Mouse (Mus musculus) heart, embryonic 12.5 days (tissue): ENCODE measurements around the gene Dnah17. TPM values are rescaled to one million over a fixed set of nuclear protein-coding genes. Genes with fewer than 3 reads are reported as not detected.

ENCODE experiments used
- ATAC-seq: fragments of 200-750 bp; cut with Nextera tagmentation; 2 replicates; pipeline ENCODE4 v1.8.0; 2017; ENCODE audit warnings: moderate TSS enrichment, moderate library complexity; ENCODE audit not compliant: insufficient number of reproducible peaks, low FRiP score
- H3K27ac ChIP-seq: fragments of 300-500 bp; sonication (generic); 2 replicates; pipeline ENCODE4 v1.5.1; 2016; ENCODE audit warnings: mild to moderate bottlenecking, moderate library complexity; ENCODE audit not compliant: poor library complexity, severe bottlenecking
- H3K27me3 ChIP-seq: fragments of 300-500 bp; sonication (generic); replicated peaks from 2 replicates; pipeline ENCODE4 v1.6.1; 2016; ENCODE audit warnings: mild to moderate bottlenecking, moderate library complexity
- H3K36me3 ChIP-seq: fragments of 300-500 bp; sonication (generic); 2 replicates; pipeline ENCODE4 v1.6.1; 2016; ENCODE audit warnings: mild to moderate bottlenecking, moderate library complexity
- H3K4me1 ChIP-seq: fragments of 300-500 bp; sonication (generic); replicated peaks from 2 replicates; pipeline ENCODE4 v1.6.1; 2016; ENCODE audit warnings: mild to moderate bottlenecking
- H3K4me2 ChIP-seq: fragments of 300-500 bp; sonication (generic); 2 replicates; pipeline ENCODE4 v1.6.1; 2016; ENCODE audit warnings: mild to moderate bottlenecking, moderate library complexity
- H3K4me3 ChIP-seq: fragments of 300-500 bp; sonication (generic); 2 replicates; pipeline ENCODE4 v1.5.1; 2016; ENCODE audit warnings: mild to moderate bottlenecking
- H3K9ac ChIP-seq: fragments of 300-500 bp; sonication (generic); 2 replicates; pipeline ENCODE4 v1.6.1; 2016; ENCODE audit warnings: mild to moderate bottlenecking, moderate library complexity
- H3K9me3 ChIP-seq: fragments of 300-500 bp; sonication (generic); replicated peaks from 2 replicates; pipeline ENCODE4 v1.6.1; 2016; ENCODE audit warnings: mild to moderate bottlenecking, moderate library complexity
- WGBS: fragments of 180-500 bp; shearing (Covaris S2); methylation state at CpG from one replicate; pipeline ENCODE4 v1.1.7; 2016; 5-methylcytosine and 5-hydroxymethylcytosine counted together
- polyA plus RNA-seq: library from polyadenylated mRNA; unstranded; fragments of >200 nt; fragmentation: Nextera tagmentation; extraction: Ambion mirVana; gene quantifications from 2 replicates; pipeline ENCODE4 v1.2.1, GENCODE M21; 2016

Dnah17 gene
- polyA plus RNA-seq, 1 experiment from 2014 or later, result 0.10 TPM

DNA sequence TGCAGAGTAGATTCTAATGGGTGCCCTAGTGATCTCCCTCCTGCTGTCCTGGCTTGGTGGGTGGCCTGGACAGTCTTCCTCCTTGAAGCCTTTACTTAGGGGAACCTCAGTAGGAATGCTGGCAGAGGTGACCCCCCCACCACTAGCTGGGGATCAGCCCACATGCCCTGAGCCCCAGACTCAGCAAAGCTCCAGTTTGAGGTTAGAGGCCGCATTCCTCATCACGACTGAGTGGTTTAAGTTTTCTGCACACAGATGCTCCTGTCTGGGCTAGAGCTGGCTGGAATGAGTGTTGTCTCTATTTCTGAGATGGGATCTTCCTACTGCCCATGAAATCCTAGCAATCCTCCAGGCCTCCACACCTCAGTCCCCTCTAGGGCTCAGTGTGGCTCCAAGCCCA, 106.3 kb downstream of the Dnah17 start:
- Histone ChIP-seq H3K27ac (no peak overlapping the region), H3K9ac (no peak overlapping the region), H3K4me2 (no peak overlapping the region), H3K27me3 (no peaks in the 10 kb centered on the region), H3K4me1 (no peaks in the 10 kb centered on the region), H3K4me3 (no peak overlapping the region), H3K9me3 (no peaks in the 10 kb centered on the region), H3K36me3 (peaks cover 64% of the 10 kb centered on the region)
- WGBS, result 82% methylated on average over 2 of the region's 2 CpGs
- no peak for ATAC-seq

DNA sequence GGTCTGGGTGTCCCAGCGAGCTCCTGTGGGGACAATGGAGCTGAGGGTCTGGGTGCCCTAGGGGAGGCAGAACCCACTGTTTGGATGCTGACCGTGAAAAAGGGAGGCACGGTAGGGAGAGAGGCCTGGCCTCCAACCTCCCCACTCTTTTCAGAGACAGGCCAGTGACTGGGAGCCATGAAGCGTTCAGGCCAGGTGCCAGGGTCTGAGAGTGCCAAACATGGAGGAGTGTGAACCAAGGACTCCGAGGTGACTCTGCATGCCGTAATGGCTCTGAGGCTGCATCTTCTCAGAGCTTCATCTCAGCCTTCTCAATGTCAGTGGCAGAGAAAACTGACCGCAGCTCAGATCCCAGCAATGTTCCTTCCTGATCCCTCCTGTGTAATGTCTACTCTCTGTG, 107.0 kb downstream of the Dnah17 start:
- Histone ChIP-seq H3K27ac (no peak overlapping the region), H3K4me1 (no peaks in the 10 kb centered on the region), H3K27me3 (no peaks in the 10 kb centered on the region), H3K4me2 (no peak overlapping the region), H3K36me3 (peaks cover 66% of the 10 kb centered on the region), H3K9ac (no peak overlapping the region), H3K9me3 (no peaks in the 10 kb centered on the region), H3K4me3 (no peak overlapping the region)
- 91% methylated on average over 7 of the region's 7 CpGs for WGBS
- no peak for ATAC-seq

DNA sequence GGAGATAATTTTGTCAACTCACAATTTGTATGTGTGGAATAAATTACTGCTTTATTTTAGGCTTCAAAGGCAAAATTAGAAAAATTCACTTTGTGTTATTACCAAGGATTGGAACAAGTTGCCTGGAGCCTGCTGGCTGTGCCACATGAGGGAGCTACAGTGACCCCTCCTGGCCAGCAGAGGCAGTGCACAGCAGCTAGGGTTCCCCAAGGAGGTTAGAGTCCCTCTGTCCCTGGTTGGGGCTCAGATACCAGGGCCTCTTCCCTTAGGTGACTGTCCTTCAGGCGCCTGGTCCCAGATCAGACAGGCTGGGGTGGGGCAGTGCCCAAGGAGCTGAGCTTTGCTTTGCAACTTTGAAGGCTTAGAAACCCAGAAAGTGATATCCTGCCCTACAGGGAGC, 108.6 kb downstream of the Dnah17 start:
- Histone ChIP-seq H3K4me2 (no peak overlapping the region), H3K27ac (no peak overlapping the region), H3K27me3 (no peaks in the 10 kb centered on the region), H3K4me1 (no peaks in the 10 kb centered on the region), H3K9me3 (no peaks in the 10 kb centered on the region), H3K36me3 (peaks cover 70% of the 10 kb centered on the region), H3K9ac (no peak overlapping the region), H3K4me3 (no peak overlapping the region)
- ATAC-seq, result no peak
- 61% methylated on average over 1 of the region's 1 CpGs for WGBS

DNA sequence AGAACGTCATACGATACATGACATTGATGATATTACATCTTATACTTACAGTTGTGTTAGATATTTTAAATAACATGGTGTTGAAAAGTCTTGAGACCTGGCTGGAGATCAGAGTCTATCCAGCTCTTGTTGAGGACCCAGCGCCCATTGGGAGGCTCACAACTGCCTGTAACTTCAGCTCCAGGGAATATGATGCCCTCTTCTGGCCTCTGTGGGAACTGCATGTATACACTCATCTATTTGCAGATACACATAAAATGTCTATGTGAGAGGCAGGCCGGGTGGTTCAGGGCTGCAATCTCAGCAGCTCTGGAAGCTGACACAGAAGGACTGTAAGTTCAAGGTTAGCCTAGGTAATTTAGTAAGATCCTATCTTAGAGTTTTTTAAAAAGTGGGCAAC, 112.1 kb downstream of the Dnah17 start:
- Histone ChIP-seq H3K4me2 (no peak overlapping the region), H3K9me3 (no peaks in the 10 kb centered on the region), H3K27me3 (no peaks in the 10 kb centered on the region), H3K36me3 (peaks cover 48% of the 10 kb centered on the region), H3K27ac (no peak overlapping the region), H3K4me3 (no peak overlapping the region), H3K9ac (no peak overlapping the region), H3K4me1 (peaks cover 24% of the 10 kb centered on the region)
- no peak for ATAC-seq
- 92% methylated on average over 4 of the region's 4 CpGs for WGBS

DNA sequence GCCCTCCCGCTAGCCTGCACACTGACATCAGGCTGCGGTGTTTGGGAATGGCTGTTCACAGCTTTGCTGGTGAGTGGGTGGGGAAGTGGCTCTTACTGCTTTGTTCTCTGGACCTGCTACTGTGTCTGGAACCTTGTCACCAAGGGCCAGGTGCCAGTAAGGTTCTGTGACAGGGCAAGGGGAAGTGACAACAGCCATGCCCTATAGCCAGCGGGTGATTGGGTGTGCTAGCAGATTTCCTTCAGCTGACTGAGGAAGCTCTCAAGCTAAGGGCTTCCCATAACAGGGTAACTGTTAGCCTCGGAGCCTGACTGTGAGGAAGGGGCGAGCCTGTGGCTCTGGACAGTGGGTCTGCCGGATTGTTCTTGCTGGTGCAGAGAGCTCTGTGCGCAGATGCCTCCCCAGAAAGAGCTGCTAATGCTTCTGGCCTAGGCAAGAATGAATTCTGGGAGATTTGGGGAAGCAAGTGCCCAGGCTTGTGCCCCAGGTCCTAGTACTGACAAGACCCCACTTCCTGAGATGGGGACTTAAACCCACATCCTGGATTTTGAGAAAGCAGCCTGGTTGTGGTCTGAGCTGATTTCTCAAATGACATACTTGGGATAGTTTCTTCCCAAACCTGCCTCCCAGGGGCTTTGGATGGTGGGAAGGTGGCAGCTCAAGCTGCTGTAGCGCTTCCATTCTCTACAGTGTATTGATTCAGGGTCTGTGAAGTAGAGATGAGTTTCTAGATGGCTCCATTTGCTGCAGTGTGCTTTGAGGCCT, 114.9 kb downstream of the Dnah17 start:
- WGBS, result 71% methylated on average over 8 of the region's 8 CpGs
- H3K4me1 ChIP-seq, result peaks cover 36% of the 10 kb centered on the region
- ATAC-seq, result no peak
- no peaks in the 10 kb centered on the region for H3K9me3 ChIP-seq
- H3K4me2 ChIP-seq, result no peak overlapping the region
- no peaks in the 10 kb centered on the region for H3K27me3 ChIP-seq
- no peak overlapping the region for H3K27ac ChIP-seq
- H3K36me3 ChIP-seq, result peaks cover 32% of the 10 kb centered on the region
- H3K9ac ChIP-seq, result 0 out of 2 replicates have a peak overlapping the region, but pooled peaks have one; percentile 52
- H3K4me3 ChIP-seq, result no peak overlapping the region

DNA sequence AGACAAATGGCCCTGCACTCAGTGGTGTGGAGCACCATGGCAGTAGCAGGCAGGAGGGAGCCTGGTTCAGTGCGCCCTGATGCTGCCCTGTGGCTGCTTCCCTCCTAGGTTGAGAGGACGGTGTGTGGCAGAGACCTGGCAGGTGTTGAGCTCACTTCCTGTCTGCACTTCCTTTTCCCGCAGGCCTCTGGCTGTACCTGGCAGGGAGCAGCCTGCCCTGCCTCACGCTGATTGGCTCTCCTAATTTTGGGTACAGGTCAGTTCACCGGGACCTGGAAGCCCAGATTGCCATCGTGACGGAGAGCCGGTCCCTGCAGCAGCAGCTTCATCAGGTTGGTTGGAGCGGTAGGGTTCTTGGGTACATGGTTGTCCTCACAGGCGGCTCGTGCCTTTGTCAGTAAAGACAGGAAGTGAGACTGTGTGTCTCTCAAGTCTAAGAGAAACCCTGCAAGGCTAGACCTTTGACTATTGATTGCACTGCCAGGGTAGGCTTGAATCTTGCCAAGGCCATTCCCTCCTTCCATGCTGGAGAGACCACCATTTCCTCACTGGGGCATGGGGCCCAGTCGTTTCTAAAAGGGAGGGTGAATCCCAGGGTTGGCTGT, 115.9 kb downstream of the Dnah17 start:
- no peak overlapping the region for H3K4me3 ChIP-seq
- 83% methylated on average over 12 of the region's 12 CpGs for WGBS
- ATAC-seq, result no peak

DNA sequence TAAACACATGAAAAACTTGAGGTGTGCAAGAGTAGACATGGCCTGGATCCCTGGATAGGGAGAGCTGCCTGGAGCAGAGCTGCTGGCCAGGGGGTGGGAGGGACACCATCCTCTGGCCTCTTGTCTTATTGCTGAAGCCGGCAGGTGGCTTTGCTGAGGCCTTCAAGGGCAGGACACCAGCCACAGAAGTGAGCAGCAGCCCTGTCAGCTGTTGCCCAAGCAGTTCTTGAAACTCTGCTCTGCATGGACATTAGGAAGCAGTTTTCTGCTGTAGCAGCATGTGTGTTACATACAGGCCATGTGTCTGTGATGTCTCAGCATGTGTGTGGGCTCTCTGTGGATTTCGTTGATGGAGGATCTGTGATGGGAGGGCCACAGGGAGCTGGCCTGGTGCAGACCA, 117.1 kb downstream of the Dnah17 start:
- Histone ChIP-seq H3K36me3 (peaks cover 18% of the 10 kb centered on the region), H3K9ac (no peak overlapping the region)
- 67% methylated on average over 2 of the region's 2 CpGs for WGBS

More for the DNA sequence above, 115.9 kb downstream of the Dnah17 start:
- Histone ChIP-seq H3K9ac (no peak overlapping the region), H3K27me3 (no peaks in the 10 kb centered on the region), H3K36me3 (peaks cover 22% of the 10 kb centered on the region), H3K4me1 (peaks cover 44% of the 10 kb centered on the region), H3K27ac (no peak overlapping the region), H3K9me3 (no peaks in the 10 kb centered on the region), H3K4me2 (no peak overlapping the region)

DNA sequence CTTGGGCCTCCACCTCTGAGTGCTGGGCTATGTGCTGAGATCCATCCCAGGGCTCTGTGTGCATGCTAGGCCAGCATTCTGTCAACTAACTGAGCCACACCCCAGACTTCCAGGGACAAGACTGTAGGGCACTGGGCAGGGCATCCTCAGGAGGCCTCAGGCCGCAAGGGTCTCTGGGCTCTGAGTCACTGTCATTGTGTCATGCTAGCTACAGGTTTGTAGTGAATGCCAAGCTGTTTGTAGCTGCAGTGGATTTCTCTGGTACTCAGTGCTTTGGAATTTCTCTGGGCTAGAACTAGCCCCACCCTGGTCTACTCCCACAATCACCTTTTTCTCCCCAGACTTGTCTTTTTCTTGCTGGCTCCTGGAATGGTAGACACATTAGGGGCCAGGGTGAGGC, 117.8 kb downstream of the Dnah17 start:
- H3K9ac ChIP-seq, result no peak overlapping the region
- no peak overlapping the region for H3K4me2 ChIP-seq
- no peak overlapping the region for H3K27ac ChIP-seq
- 91% methylated on average over 1 of the region's 1 CpGs for WGBS
- H3K36me3 ChIP-seq, result peaks cover 11% of the 10 kb centered on the region; the same call in 1 of the 2 replicates
- no peaks in the 10 kb centered on the region for H3K9me3 ChIP-seq
- peaks cover 63% of the 10 kb centered on the region for H3K4me1 ChIP-seq
- H3K27me3 ChIP-seq, result no peaks in the 10 kb centered on the region
- ATAC-seq, result no peak
- no peak overlapping the region for H3K4me3 ChIP-seq

More for the DNA sequence above, 117.1 kb downstream of the Dnah17 start:
- Histone ChIP-seq H3K9me3 (no peaks in the 10 kb centered on the region), H3K4me3 (no peak overlapping the region), H3K4me1 (peaks cover 55% of the 10 kb centered on the region), H3K27ac (no peak overlapping the region), H3K27me3 (no peaks in the 10 kb centered on the region), H3K4me2 (no peak overlapping the region)
- no peak for ATAC-seq

DNA sequence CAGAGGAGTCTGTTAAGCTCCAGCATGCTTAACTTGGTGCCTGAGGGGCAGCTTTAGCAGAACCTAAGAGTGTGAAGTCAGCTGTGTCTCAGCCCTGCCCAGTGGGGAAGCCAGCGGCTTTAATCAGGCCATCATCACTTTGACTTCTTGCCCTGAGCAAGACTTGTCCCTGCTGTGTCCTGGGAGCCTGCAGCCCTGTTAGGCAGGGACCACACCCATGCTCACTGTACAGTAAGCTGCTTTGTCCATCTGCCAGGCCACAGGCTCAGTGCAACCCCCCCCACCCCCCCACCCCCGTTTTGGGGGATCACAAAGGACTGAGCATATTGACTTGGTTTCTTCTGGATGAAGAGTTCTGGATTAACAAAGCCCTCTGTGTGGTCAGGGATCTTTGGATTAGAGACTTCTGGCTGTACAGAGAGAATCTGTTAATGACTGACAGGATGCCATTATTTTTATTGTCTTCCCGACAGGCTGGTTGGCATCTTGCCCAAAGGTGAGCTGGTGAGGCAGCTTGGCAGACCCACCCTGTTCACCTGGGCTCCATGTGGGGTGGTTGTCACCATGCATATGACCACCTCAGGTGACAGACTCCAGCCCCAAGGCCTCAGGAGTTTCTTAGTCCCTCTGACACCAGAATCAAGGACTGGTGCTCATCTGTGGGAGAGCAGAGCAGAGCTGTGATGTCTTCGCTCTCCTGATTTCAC, 120.4 kb downstream of the Dnah17 start:
- peaks cover 22% of the 10 kb centered on the region for H3K36me3 ChIP-seq
- WGBS, result 49% methylated on average over 4 of the region's 4 CpGs

DNA sequence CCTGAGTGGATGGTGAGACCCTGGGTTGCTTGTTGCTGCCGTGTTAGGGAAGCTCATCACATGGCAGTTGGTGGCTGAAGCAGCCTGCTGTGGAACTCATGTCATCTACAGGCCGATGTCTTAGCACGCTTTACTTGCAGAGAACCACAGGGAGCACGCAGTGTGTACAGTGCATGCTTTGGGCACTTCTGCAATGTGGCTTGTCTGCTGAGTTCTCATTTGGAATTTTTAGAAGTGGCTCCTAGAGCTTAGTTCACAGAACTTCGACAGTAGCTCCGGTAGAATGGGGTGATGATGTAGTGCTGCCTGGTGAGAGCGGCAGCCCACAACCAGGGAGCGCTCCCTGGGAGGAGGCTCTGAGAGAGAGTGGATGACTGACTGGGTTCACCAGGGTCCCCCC, 121.6 kb downstream of the Dnah17 start:
- Histone ChIP-seq H3K27me3 (no peaks in the 10 kb centered on the region), H3K36me3 (peaks cover 23% of the 10 kb centered on the region), H3K4me2 (no peak overlapping the region), H3K9ac (0 out of 2 replicates have a peak overlapping the region, but pooled peaks have one; percentile 42), H3K9me3 (no peaks in the 10 kb centered on the region), H3K27ac (peak overlapping the region; percentile 70), H3K4me1 (peaks cover 54% of the 10 kb centered on the region), H3K4me3 (no peak overlapping the region)
- WGBS, result 70% methylated on average over 8 of the region's 8 CpGs
- no peak for ATAC-seq

More for the DNA sequence above, 120.4 kb downstream of the Dnah17 start:
- Histone ChIP-seq H3K9ac (peak overlapping the region; percentile 42), H3K27ac (no peak overlapping the region), H3K27me3 (no peaks in the 10 kb centered on the region), H3K4me2 (no peak overlapping the region), H3K4me1 (peaks cover 57% of the 10 kb centered on the region), H3K9me3 (no peaks in the 10 kb centered on the region), H3K4me3 (no peak overlapping the region)
- ATAC-seq, result no peak

DNA sequence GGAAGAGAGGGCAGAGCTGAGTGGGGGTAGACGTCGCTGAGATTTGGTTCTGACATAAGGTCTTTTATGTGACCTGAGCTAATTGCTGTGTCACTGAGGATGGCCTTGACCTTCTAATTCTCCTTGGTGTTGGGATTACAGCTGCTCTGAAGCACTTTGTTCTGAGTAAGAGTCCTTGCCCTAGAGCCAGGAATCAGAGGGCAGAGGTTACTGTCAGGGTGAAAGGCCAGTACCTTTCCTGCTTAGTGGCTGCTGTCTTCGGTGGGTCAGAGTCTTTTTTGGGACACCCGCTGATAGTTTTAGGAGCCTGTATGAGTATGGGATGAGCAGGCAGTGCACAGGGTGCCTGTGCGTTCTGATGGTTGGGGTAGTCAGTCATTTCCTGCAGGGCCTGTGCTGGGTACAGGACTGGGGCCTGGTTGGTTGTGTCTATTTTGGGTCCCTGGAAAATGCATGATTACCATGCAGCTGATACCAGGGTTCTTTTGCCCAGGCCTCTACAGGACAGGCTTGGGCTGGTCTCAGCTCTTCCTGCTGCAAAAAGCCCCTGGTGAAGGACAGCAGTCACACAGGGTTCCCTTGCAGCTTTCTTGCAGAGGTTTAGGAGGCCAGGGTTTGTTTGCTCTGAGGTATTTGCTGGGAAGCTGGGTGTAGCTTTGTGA, 122.2 kb downstream of the Dnah17 start:
- H3K36me3 ChIP-seq, result peaks cover 25% of the 10 kb centered on the region
- H3K4me3 ChIP-seq, result no peak overlapping the region
- 47% methylated on average over 5 of the region's 5 CpGs for WGBS
- no peaks in the 10 kb centered on the region for H3K9me3 ChIP-seq
- H3K4me1 ChIP-seq, result peaks cover 59% of the 10 kb centered on the region
- ATAC-seq, result no peak
- no peaks in the 10 kb centered on the region for H3K27me3 ChIP-seq
- H3K9ac ChIP-seq, result 0 out of 2 replicates have a peak overlapping the region, but pooled peaks have one; percentile 42
- H3K4me2 ChIP-seq, result no peak overlapping the region; the same call in 1 of the 2 replicates
- peak overlapping the region; percentile 70 for H3K27ac ChIP-seq
